Mouse (Mus musculus): ENCODE data around the gene Smim27.

Gene Smim27

GRCm38 (mm10) chr4:40269430-40270032 is at the start of gene Smim27, which contains the start of gene Topors:
Gene Smim27, plus strand, starts transcription at chr4:40269579.
Gene Topors, minus strand, starts transcription at chr4:40269850.
- DNase-seq (ENCODE audit: low read depth, low spot score): peak; percentile 96

DNA sequence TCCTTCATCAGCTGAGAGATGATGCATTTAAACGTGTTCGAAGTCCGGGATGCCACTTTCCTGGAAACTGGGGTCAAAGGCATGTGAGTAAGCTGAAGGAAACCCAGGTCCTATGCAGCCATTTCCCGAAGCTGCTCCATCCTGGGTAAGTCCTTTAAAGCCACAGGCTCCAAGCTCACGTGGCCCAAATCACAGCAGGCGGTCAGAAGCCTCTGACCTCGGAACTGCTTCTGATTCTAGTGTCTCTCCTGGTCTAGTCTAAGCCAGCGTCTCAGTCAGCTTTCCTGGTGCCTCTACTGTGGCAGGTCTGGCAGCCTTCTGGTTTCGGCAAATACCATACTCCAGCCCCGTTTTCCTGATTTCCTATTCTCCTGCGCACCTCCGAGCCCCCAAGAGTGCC is 48.9 kb upstream of the Smim27 start:
- DNase-seq (ENCODE audit: low read depth, low spot score): no peak

DNA sequence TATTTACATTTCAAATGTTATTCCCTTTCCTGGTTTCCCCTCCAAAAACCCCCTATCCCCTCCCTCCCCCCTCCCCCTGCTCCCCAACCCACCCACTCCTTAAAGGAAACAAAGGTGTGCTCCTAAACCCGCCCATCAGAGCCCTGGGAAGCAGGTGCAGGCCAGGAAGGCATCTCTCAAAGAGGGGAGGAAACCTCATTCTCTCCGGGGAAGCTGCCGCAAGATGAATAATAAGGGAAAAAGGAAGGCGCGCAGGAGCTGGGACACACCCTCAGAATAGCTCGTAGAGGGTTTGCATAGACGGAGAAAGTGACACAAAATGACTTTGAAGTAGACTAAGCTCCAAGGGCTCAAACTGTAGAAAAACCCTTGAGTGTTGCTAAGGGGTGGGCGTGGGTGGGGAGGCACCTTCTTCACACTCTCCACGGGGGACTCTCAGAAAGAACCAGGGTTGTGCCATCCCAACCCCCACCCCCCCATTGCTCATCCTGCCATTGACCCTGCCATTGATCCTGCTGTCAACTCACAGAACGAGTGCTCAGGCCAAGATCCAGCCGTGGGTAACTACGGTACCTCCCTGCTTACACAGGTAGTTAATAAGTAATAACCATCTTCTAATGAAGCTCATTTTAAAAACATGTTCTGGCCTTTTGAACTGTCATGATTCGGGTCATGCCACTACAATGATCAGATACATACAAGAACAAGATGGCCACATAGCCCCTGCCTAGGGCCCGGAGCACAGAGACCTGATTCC is 48.2 kb upstream of the Smim27 start:
- no peak for DNase-seq (ENCODE audit: low read depth, low spot score)

GRCm38 (mm10) chr4:40221876-40222585 is 47.3 kb upstream of the Smim27 start:
- no peak for DNase-seq (ENCODE audit: low read depth, low spot score)

GRCm38 (mm10) chr4:40226095-40226494 is 43.3 kb upstream of the Smim27 start:
- DNase-seq (ENCODE audit: low read depth, low spot score): no peak

- no peak for DNase-seq (ENCODE audit: low read depth, low spot score)
These were observed 42.2 kb upstream of the Smim27 start for GRCm38 (mm10) chr4:40227131-40227530.

- no peak for DNase-seq (ENCODE audit: low read depth, low spot score)
These were observed 41.5 kb upstream of the Smim27 start for GRCm38 (mm10) chr4:40227886-40228285.

GRCm38 (mm10) chr4:40229723-40230122 is 39.7 kb upstream of the Smim27 start:
- DNase-seq (ENCODE audit: low read depth, low spot score): no peak

DNA sequence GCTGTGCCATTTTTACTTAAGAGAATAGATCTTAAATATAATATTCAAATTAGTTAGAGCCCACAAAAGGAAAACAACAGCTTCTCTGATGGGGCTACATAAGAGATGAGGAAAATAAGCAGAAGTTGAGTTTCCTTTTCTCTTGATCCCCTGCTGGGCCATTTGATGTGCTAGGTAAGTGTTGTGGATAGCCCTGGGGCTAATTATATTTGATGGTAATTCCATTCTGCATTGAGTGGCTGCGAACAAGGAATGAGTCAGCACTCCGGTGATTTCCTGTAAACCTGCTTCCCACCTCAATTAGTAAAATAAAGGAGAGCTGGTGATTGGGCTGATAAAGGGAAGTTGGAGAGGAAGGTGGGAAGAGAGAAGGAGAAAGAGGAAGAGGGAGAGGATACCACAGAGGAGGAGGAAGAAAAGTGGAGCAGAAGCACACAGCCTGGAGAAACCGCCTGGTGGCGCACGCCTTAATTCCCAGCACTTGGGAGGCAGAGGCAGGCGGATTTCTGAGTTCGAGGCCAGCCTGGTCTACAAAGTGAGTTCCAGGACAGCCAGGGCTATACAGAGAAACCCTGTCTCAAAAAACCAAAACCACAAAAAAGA is 36.2 kb upstream of the Smim27 start:
- DNase-seq (ENCODE audit: low read depth, low spot score): no peak

- no peak for DNase-seq (ENCODE audit: low read depth, low spot score)
These were observed 35.1 kb upstream of the Smim27 start for GRCm38 (mm10) chr4:40234256-40234655.

DNA sequence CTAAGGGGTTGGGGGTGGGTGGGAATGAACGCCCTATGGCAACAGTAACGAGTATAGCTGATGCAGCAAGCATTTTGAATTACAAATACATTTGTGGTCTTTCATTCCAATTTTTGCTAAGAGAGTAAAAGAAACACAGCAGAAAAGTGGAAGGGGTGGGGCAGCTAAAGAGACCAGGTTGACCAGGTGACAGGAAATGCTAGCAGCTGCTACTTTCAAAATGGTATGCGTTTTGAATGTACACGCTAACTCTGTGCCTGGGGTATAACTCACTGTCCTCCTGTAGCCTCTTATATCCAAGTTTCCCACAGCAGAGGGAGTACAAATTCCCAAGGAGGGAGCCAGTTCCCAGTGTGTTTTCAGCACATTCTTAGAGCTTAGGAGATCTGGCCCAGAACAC is 32.5 kb upstream of the Smim27 start:
- DNase-seq (ENCODE audit: low read depth, low spot score): peak; percentile 14

GRCm38 (mm10) chr4:40238483-40239408 is 30.6 kb upstream of the Smim27 start:
- peak; percentile 81 for DNase-seq (ENCODE audit: low read depth, low spot score)

DNA sequence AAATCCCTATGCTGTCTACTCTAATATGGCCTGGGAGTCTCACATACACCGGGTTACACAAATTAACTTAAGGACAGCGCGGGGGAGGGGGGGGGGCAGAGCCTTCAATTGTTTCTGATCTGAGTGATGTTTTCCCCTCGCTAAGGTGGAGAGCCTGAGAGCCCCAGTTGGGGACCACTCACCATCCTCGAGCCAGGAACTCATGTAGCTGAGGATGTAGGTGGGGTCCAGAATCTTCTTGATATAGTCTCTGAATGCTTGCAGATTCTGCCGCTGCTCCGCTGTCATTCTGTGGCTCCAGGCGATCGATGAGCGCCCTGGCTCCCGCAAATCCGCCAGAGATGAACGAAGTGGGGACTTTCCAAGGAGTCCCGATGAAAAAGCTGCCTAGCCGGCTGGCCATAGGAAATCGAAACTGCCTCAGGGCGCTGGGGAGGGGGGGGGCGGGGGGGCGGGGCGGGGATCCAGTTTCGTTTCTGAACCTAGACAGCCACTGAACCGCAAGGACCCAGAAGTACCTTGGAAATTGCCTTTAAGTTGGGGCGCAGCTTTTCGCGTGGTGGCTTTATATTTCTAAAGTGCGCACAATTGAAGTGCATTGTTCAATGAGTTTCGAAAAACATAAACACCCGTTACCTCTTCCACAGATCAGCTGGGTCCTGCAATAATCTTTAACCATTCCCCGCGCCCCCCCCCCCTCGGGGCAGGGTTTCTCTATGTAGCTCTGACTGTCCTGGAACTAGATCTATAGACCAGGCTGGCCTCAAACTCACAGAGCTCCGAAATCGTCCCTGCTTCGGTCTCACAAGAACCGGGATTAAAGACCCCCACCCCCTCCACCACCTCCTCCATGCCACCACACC is 29.7 kb upstream of the Smim27 start, which contains the start of gene Ddx58:
Gene Ddx58 (minus strand): TSS at position 420 of the 863 bp plus-strand sequence.
- peak; percentile 77 for DNase-seq (ENCODE audit: low read depth, low spot score)

GRCm38 (mm10) chr4:40240272-40240744 is 29.1 kb upstream of the Smim27 start:
- peak; percentile 19 for DNase-seq (ENCODE audit: low read depth, low spot score)

DNA sequence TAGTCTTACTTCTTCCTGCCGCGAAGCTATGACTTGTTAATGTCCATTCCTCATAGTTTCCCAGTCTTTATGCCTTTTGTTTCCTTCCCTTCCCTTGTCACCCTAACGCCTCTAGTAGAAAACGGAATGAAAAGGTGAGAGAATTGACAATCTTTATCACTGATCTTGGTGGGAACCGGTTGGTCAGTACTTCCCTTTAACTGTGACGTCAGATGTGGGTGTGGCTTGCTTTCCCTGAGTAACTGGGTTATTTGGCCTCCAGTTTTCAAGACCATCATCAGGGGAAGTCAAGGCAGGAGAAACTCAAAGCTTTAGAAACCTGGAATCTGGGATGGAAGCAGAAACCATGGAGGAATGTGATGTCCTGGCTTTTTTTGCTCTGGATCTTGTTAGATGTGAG is 27.5 kb upstream of the Smim27 start:
- no peak for DNase-seq (ENCODE audit: low read depth, low spot score)

- DNase-seq (ENCODE audit: low read depth, low spot score): no peak
These were observed 26.4 kb upstream of the Smim27 start for GRCm38 (mm10) chr4:40243006-40243405.

GRCm38 (mm10) chr4:40244035-40244434 is 25.3 kb upstream of the Smim27 start:
- peak; percentile 31 for DNase-seq (ENCODE audit: low read depth, low spot score)

DNA sequence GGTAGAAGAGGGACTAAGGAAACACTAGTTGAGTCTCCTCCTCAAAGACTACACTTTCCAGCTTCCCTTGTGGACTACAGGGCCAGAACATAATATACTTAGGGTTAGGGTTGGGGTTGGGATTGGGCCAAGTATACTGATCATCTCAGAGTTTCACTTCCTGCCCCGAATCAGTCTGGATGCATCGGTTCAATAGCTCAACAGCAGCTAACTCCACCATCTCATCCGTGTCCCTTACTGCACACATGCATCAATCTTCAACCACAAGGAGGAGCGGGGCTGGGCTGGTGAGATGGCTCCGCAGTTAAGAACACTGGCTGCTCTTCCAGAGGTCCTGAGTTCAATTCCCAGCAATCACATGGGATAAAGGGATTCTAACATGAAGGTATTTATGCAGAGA is 18.4 kb upstream of the Smim27 start:
- DNase-seq (ENCODE audit: low read depth, low spot score): no peak

DNA sequence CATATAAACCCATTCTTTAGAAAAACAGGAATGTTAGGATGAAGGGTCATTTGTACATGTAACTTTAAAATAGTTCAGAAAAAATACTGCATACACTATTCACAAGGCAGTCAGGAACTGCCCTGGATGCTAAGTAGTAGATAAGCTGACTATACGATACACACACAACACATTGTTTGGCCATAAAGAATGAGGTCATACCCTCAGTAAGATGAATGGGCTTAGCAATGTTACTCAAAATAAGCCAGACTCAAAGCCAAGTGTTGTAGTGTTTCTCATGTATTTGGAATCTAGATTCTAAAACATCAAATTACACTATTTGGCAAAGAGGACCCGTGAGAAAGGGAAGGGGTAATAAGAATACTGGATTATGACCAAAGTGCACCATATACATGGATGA is 15.6 kb upstream of the Smim27 start:
- no peak for DNase-seq (ENCODE audit: low read depth, low spot score)

All from CD4-positive helper T cell, adult 2 months (primary cell).